Mouse (Mus musculus): ENCODE data around the gene Dnm3. TPM values are rescaled to one million over a fixed set of nuclear protein-coding genes. Genes with fewer than 3 reads are reported as not detected.

Dnm3 gene
- polyA plus RNA-seq, 1 experiment from 2014 or later: 6.5 TPM

- Histone ChIP-seq H3K4me2 (replicated peaks; ENCODE audit: low read depth, low read length) (no peak overlapping the region), H3K4me3 (ENCODE audit: low read length) (no peak overlapping the region), H3K4me1 (ENCODE audit: control insufficient read depth, insufficient read depth, low read length) (peaks cover 13% of the 10 kb centered on the region), H3K9me3 (ENCODE audit: control insufficient read depth, low read length) (no peaks in the 10 kb centered on the region), H3K9ac (ENCODE audit: low read depth, low read length) (no peak overlapping the region), H3K27ac (ENCODE audit: low read depth, low read length) (no peak overlapping the region), H3K27me3 (ENCODE audit: control insufficient read depth, insufficient read depth, low read length) (no peaks in the 10 kb centered on the region), H3K36me3 (ENCODE audit: control insufficient read depth, insufficient read depth, low read length) (no peaks in the 10 kb centered on the region)
- WGBS: 86% methylated on average over 11 of the region's 11 CpGs
- ATAC-seq (ENCODE audit: low FRiP score, low TSS enrichment): peak; percentile 26; the same call in 1 of the 2 replicates
Measured at GRCm38 (mm10) chr1:161991846-161992245, 486.0 kb downstream of the Dnm3 start.

- H3K36me3 ChIP-seq (ENCODE audit: control insufficient read depth, insufficient read depth, low read length): no peaks in the 10 kb centered on the region
- no peak overlapping the region for H3K9ac ChIP-seq (ENCODE audit: low read depth, low read length)
- H3K27ac ChIP-seq (ENCODE audit: low read depth, low read length): no peak overlapping the region
- WGBS: 14% methylated on average over 10 of the region's 10 CpGs
- no peaks in the 10 kb centered on the region for H3K27me3 ChIP-seq (ENCODE audit: control insufficient read depth, insufficient read depth, low read length)
- H3K9me3 ChIP-seq (ENCODE audit: control insufficient read depth, low read length): no peaks in the 10 kb centered on the region
- ATAC-seq (ENCODE audit: low FRiP score, low TSS enrichment): peak; percentile 75
- H3K4me1 ChIP-seq (ENCODE audit: control insufficient read depth, insufficient read depth, low read length): peaks cover 13% of the 10 kb centered on the region
- H3K4me3 ChIP-seq (ENCODE audit: low read length): no peak overlapping the region
- no peak overlapping the region for H3K4me2 ChIP-seq (replicated peaks; ENCODE audit: low read depth, low read length)
Measured at GRCm38 (mm10) chr1:161990684-161991578, 486.9 kb downstream of the Dnm3 start.

GRCm38 (mm10) chr1:161983979-161984566 lies 493.8 kb downstream of the Dnm3 start:
- Histone ChIP-seq H3K36me3 (ENCODE audit: control insufficient read depth, insufficient read depth, low read length) (no peaks in the 10 kb centered on the region), H3K27ac (ENCODE audit: low read depth, low read length) (peak overlapping the region; percentile 49; the same call in 1 of the 2 replicates), H3K27me3 (ENCODE audit: control insufficient read depth, insufficient read depth, low read length) (no peaks in the 10 kb centered on the region), H3K4me1 (ENCODE audit: control insufficient read depth, insufficient read depth, low read length) (peaks cover 10% of the 10 kb centered on the region; the same call in 1 of the 2 replicates), H3K9ac (ENCODE audit: low read depth, low read length) (no peak overlapping the region), H3K4me2 (replicated peaks; ENCODE audit: low read depth, low read length) (no peak overlapping the region), H3K4me3 (ENCODE audit: low read length) (no peak overlapping the region), H3K9me3 (ENCODE audit: control insufficient read depth, low read length) (no peaks in the 10 kb centered on the region)
- 0 out of 2 replicates have a peak, but pooled peaks have one; percentile 34 for ATAC-seq (ENCODE audit: low FRiP score, low TSS enrichment)
- 17% methylated on average over 4 of the region's 4 CpGs for WGBS

- Histone ChIP-seq H3K27ac (ENCODE audit: low read depth, low read length) (peak overlapping the region; percentile 38; the same call in 1 of the 2 replicates), H3K9me3 (ENCODE audit: control insufficient read depth, low read length) (no peaks in the 10 kb centered on the region), H3K36me3 (ENCODE audit: control insufficient read depth, insufficient read depth, low read length) (no peaks in the 10 kb centered on the region), H3K4me2 (replicated peaks; ENCODE audit: low read depth, low read length) (no peak overlapping the region), H3K27me3 (ENCODE audit: control insufficient read depth, insufficient read depth, low read length) (no peaks in the 10 kb centered on the region), H3K4me3 (ENCODE audit: low read length) (no peak overlapping the region), H3K4me1 (ENCODE audit: control insufficient read depth, insufficient read depth, low read length) (peaks cover 10% of the 10 kb centered on the region; the same call in 1 of the 2 replicates), H3K9ac (ENCODE audit: low read depth, low read length) (no peak overlapping the region)
- ATAC-seq (ENCODE audit: low FRiP score, low TSS enrichment): 0 out of 2 replicates have a peak, but pooled peaks have one; percentile 41
- WGBS: 60% methylated on average over 6 of the region's 6 CpGs
Measured at GRCm38 (mm10) chr1:161983451-161983850, 494.4 kb downstream of the Dnm3 start.

- H3K9me3 ChIP-seq (ENCODE audit: control insufficient read depth, low read length): no peaks in the 10 kb centered on the region
- no peak overlapping the region for H3K4me2 ChIP-seq (replicated peaks; ENCODE audit: low read depth, low read length)
- H3K4me1 ChIP-seq (ENCODE audit: control insufficient read depth, insufficient read depth, low read length): peaks cover 19% of the 10 kb centered on the region; the same call in 1 of the 2 replicates
- no peak overlapping the region for H3K27ac ChIP-seq (ENCODE audit: low read depth, low read length)
- ATAC-seq (ENCODE audit: low FRiP score, low TSS enrichment): no peak
- no peak overlapping the region for H3K9ac ChIP-seq (ENCODE audit: low read depth, low read length)
- no peak overlapping the region for H3K4me3 ChIP-seq (ENCODE audit: low read length)
- no peaks in the 10 kb centered on the region for H3K27me3 ChIP-seq (ENCODE audit: control insufficient read depth, insufficient read depth, low read length)
- whole genome bisulfite sequencing: 80% methylated on average over 9 of the region's 9 CpGs
- H3K36me3 ChIP-seq (ENCODE audit: control insufficient read depth, insufficient read depth, low read length): no peaks in the 10 kb centered on the region
Measured at GRCm38 (mm10) chr1:161980626-161981298, 497.1 kb downstream of the Dnm3 start.

GRCm38 (mm10) chr1:161980046-161980445 lies 497.8 kb downstream of the Dnm3 start:
- Histone ChIP-seq H3K9ac (ENCODE audit: low read depth, low read length) (no peak overlapping the region), H3K4me1 (ENCODE audit: control insufficient read depth, insufficient read depth, low read length) (peaks cover 19% of the 10 kb centered on the region; the same call in 1 of the 2 replicates), H3K27me3 (ENCODE audit: control insufficient read depth, insufficient read depth, low read length) (no peaks in the 10 kb centered on the region), H3K4me2 (replicated peaks; ENCODE audit: low read depth, low read length) (no peak overlapping the region), H3K9me3 (ENCODE audit: control insufficient read depth, low read length) (no peaks in the 10 kb centered on the region), H3K4me3 (ENCODE audit: low read length) (no peak overlapping the region), H3K27ac (ENCODE audit: low read depth, low read length) (no peak overlapping the region), H3K36me3 (ENCODE audit: control insufficient read depth, insufficient read depth, low read length) (no peaks in the 10 kb centered on the region)
- no peak for ATAC-seq (ENCODE audit: low FRiP score, low TSS enrichment)
- 85% methylated on average over 2 of the region's 2 CpGs for WGBS

- Histone ChIP-seq H3K9me3 (ENCODE audit: control insufficient read depth, low read length) (no peaks in the 10 kb centered on the region), H3K27ac (ENCODE audit: low read depth, low read length) (no peak within 1 kb of the TSS), H3K9ac (ENCODE audit: low read depth, low read length) (no peak within 1 kb of the TSS), H3K36me3 (ENCODE audit: control insufficient read depth, insufficient read depth, low read length) (no peaks in the 10 kb centered on the region), H3K27me3 (ENCODE audit: control insufficient read depth, insufficient read depth, low read length) (no peaks in the 10 kb centered on the region), H3K4me3 (ENCODE audit: low read length) (no peak within 1 kb of the TSS), H3K4me2 (replicated peaks; ENCODE audit: low read depth, low read length) (no peak within 1 kb of the TSS), H3K4me1 (ENCODE audit: control insufficient read depth, insufficient read depth, low read length) (peaks cover 19% of the 10 kb centered on the region; the same call in 1 of the 2 replicates)
- ATAC-seq (ENCODE audit: low FRiP score, low TSS enrichment): no peak
- whole genome bisulfite sequencing: 87% methylated on average over 1 of the region's 1 CpGs
Measured at GRCm38 (mm10) chr1:161979536-161979935, 498.3 kb downstream of the Dnm3 start, which contains the start of gene 4930558K02Rik. TSS of gene 4930558K02Rik (minus strand) at chr1:161979636.

- no peaks in the 10 kb centered on the region for H3K36me3 ChIP-seq (ENCODE audit: control insufficient read depth, insufficient read depth, low read length)
- ATAC-seq (ENCODE audit: low FRiP score, low TSS enrichment): no peak
- H3K4me3 ChIP-seq (ENCODE audit: low read length): no peak overlapping the region
- 84% methylated on average over 5 of the region's 5 CpGs for WGBS
- no peak overlapping the region for H3K27ac ChIP-seq (ENCODE audit: low read depth, low read length)
- no peak overlapping the region for H3K4me2 ChIP-seq (replicated peaks; ENCODE audit: low read depth, low read length)
- H3K9me3 ChIP-seq (ENCODE audit: control insufficient read depth, low read length): no peaks in the 10 kb centered on the region
- peaks cover 16% of the 10 kb centered on the region; the same call in 1 of the 2 replicates for H3K4me1 ChIP-seq (ENCODE audit: control insufficient read depth, insufficient read depth, low read length)
- H3K27me3 ChIP-seq (ENCODE audit: control insufficient read depth, insufficient read depth, low read length): no peaks in the 10 kb centered on the region
- no peak overlapping the region for H3K9ac ChIP-seq (ENCODE audit: low read depth, low read length)
Measured at GRCm38 (mm10) chr1:161978173-161978700, 499.6 kb downstream of the Dnm3 start.

All from kidney, embryonic 14.5 days (tissue).